Mouse (Mus musculus): ENCODE data around the gene Ngef.

Gene Ngef

GRCm38 (mm10) chr1:87562967-87563366, 10.7 kb downstream of the Ngef start:
- DNase-seq (ENCODE audit: low spot score) = no peak

GRCm38 (mm10) chr1:87553586-87553985, 20.1 kb downstream of the Ngef start:
- DNase-seq (ENCODE audit: low spot score) = no peak

DNA sequence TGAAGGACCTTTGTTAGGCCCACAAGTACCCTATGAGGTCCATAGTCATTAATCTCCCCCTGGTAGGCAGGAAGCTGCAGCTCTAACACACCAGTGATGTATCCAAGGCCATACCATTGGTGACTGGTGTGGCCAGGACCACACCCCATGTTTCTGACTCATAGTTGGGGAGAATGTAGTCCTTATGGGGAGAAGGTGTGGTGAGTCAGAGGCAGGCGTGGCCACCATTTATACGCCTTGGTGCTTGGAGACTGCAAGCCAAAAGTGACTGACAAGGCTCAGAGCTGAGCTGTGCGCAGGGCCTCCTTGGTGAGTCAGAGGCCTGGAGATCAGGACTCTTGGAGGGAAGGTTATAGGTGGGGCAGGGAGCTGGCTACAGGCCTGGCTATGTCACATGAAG, 22.7 kb downstream of the Ngef start:
- peak; percentile 29 for DNase-seq (ENCODE audit: low spot score)

- peak; percentile 34 for DNase-seq (ENCODE audit: low spot score)
Observed at GRCm38 (mm10) chr1:87541614-87542013, 32.1 kb downstream of the Ngef start.

DNA sequence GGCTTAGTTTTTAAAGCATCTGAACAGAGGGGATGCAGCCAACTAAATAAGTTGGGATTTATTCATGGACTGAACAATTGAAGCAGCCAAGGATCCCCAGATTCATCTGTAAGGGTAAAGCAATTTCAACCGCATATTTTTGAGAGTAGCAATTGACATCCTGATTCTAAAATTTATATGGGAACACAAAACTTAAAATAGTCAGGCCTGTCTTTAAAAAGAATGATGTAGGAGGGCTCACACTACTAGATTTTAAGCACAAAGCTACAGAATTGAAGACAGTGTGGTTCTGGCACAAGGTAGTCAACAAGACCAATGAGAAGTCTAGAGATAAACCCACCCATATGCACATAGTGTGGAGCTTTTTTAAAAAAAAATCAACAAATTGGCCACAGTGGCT, 36.7 kb downstream of the Ngef start:
- DNase-seq (ENCODE audit: low spot score) = no peak

DNA sequence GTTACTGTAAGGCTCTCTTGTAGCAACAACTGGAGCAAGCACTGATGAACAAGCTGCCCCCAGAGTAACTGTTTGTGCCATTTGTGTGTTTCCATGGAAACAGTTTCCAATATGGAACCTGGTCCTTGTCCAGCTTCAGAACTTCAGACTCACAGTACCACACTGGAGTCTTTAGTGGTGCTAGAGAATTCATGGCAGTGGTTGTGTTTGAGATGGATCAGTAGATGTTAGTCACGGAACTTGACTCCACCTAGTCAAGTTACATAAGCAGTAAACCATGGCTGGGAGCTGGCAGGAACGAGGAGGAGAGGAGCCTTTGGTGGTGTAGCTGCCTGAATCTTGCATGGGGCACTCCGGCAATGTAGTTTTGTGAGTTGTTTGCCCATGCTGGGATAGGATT, 39.6 kb downstream of the Ngef start:
- no peak for DNase-seq (ENCODE audit: low spot score)

- DNase-seq (ENCODE audit: low spot score) = no peak
Observed at GRCm38 (mm10) chr1:87532346-87532745, 41.3 kb downstream of the Ngef start.

GRCm38 (mm10) chr1:87527191-87527590, 46.5 kb downstream of the Ngef start:
- DNase-seq (ENCODE audit: low spot score) = no peak

GRCm38 (mm10) chr1:87525041-87525440, 48.6 kb downstream of the Ngef start:
- no peak for DNase-seq (ENCODE audit: low spot score)

GRCm38 (mm10) chr1:87521523-87521922, 52.1 kb downstream of the Ngef start:
- no peak for DNase-seq (ENCODE audit: low spot score)

- DNase-seq (ENCODE audit: low spot score) = no peak
Observed at GRCm38 (mm10) chr1:87520467-87520866, 53.2 kb downstream of the Ngef start.

DNA sequence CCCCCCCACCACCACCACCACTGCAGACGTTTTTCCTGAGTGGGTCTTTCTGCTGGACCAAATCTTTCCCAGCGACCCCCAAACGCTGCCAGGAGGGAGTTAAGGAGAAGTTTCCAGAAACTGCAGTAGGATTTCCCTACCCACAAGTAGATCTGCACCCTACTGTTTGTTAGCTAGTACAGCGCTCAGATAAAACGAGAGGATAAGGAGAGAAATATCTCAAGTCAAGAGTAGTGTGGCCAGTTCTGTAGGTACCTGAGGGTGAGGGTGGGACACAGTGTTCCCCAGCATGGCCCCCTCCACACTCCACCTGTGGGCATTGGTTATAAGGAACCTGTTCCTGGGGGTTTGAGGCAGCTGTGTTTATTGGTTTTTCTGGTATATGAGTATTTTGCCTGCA, 62.8 kb downstream of the Ngef start:
- DNase-seq (ENCODE audit: low spot score) = no peak

DNA sequence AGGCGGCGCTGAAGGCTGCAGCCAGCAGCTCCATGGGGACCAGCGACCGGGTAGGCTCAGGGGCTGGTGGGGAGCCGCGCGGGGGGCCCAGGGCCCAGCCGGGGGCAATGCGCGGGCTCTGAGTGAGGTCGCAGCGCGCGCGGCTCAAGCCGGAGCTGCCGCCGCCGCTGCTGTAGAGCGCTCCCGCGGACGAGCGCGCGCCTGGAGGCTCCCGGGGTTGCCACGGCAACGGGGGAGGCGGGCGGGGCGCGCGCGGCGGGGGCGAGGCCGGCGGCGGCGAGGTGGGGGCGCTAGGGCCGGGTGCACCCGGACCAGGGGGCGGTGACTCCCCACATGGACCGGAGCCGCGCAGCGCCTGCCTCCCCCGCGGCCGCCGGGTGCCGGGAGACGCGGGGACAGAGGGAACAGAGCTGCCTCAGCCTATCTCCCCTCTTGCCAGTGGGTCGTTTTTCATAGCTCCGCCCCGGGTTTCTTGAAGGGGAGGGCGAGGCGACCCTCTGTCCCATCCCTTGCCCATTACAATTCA, 63.4 kb downstream of the Ngef start:
- no peak for DNase-seq (ENCODE audit: low spot score)

GRCm38 (mm10) chr1:87509561-87510165, 64.0 kb downstream of the Ngef start, which contains the start of gene Neu2:
Neu2 (plus strand) TSS chr1:87509889.
- DNase-seq (ENCODE audit: low spot score) = no peak

- DNase-seq (ENCODE audit: low spot score) = no peak
Observed at GRCm38 (mm10) chr1:87508591-87509560, 64.8 kb downstream of the Ngef start.

DNA sequence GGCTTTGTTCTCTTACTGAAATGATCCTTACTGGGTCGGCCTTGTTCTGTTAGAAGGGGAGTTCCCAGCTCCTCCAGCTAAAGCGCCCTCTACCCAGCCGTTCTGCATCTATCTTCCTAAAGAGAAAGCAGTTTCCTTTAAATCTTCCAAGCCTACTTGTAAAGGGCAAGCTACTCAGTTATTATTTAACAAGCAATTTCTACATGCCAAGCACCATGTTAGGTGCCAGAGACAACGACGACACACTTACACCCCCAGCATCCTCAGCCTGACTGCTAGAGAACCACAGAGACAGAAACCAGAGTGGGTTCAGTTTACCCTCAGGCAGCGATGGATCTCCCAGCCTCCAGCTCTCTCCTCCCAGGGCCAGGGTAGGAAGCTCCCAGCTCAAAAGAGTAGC, 65.8 kb downstream of the Ngef start:
- DNase-seq (ENCODE audit: low spot score) = no peak

DNA sequence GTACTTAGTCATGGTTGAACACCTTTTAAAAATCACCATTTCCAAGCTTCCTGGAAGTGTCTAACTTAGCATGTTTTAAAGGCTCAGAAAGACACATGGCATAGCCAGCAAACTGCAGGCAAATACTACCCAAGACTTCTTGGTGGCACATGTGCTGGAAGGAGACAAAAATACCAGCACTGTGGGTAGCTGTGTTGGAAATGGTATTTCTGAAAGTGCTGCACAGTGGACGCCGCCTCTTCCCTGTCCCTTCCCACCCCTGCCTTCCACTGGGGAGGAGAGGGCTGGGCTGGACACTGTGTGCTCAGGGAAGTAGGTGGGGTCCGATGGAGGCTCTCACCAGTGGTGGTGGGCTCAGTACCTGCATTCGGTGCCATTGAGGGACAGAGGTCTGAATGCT, 68.1 kb downstream of the Ngef start:
- DNase-seq (ENCODE audit: low spot score) = no peak

DNA sequence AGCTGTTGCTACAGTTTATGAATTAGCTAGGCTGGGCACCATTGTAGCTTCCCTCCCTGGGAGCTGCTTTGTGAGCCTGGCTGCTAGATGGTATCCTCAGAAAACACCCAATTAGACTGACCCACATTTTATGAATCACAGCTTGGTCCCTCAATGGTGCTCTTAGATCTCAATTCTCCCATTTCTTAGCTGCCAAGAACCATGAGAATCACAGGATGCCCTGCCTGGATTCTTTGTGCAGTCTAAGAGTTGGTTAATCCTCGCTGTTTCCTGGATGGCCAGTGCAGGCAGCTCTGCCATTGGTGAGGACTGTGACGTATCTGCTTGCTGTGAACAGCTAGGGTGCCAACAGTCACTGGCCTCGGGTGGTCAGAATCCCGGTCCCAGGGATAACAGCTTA, 80.1 kb downstream of the Ngef start:
- DNase-seq (ENCODE audit: low spot score) = no peak

DNA sequence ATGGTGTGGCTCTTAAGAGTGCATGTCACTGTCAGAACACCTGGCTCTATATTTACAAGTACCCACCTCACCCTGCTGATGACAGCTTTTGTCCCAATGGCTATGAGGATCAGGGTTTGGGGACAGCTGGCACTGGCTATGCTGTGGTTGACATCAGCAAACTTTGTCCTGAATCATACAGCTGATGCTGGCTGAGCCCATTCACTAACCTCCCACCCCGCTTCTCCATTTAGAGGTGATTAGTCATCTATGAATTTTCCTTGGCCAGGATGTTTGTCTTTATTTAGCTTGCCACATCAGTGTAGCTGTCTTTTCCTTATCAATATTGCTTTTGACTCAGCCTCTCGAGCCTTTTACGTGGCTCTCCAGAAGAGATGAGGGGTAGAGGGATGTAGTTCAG, 81.4 kb downstream of the Ngef start:
- no peak for DNase-seq (ENCODE audit: low spot score)

DNA sequence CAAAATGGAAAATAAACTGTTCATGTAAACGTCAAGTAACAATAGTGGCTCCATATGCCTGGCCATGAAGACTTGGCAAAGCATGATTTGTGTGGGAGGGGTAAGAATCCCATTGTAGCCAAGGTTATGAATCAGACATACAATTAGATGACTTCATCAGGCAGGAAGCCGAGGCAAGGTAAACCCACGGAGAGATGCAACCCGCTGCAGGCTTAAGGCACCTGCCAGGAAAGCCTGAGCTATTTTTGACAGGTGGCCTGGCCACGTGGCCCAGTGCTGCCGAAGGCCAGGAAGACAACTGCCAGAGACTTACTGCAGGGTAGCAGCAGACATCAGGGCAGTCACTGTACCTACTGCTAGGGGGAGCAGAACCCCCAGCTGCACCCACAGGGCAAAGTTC, 87.3 kb downstream of the Ngef start:
- DNase-seq (ENCODE audit: low spot score) = no peak

GRCm38 (mm10) chr1:87482546-87482945, 91.1 kb downstream of the Ngef start:
- DNase-seq (ENCODE audit: low spot score) = no peak

- no peak for DNase-seq (ENCODE audit: low spot score)
Observed at GRCm38 (mm10) chr1:87475076-87475895, 98.4 kb downstream of the Ngef start.
